Mouse (Mus musculus) liver, embryonic 16.5 days (tissue): Measurements from ENCODE around the gene Itih5. TPM values are rescaled to one million over a fixed set of nuclear protein-coding genes. Genes with fewer than 3 reads are reported as not detected.
A peak's percentile ranks its signal among the peaks of the same experiment; 100 is the strongest.

Experiments
- ATAC-seq: fragments of 200-750 bp; cut with Nextera tagmentation; 2 replicates; pipeline ENCODE4 v1.8.0; 2017; ENCODE audit warnings: low read depth, mild to moderate bottlenecking, moderate number of reproducible peaks, moderate library complexity
- H3K27ac ChIP-seq: fragments of 300-500 bp; sonication (generic); 2 replicates; pipeline ENCODE4 v1.5.1; 2014; ENCODE audit warnings: mild to moderate bottlenecking, low read length
- H3K27me3 ChIP-seq: fragments of 300-500 bp; sonication (generic); 2 replicates; pipeline ENCODE4 v1.6.1; 2014; ENCODE audit warnings: low read depth, low read length, mixed read lengths; ENCODE audit not compliant: control insufficient read depth, insufficient read depth
- H3K36me3 ChIP-seq: fragments of 300-500 bp; sonication (generic); 2 replicates; pipeline ENCODE4 v1.6.1; 2014; ENCODE audit warnings: mild to moderate bottlenecking; ENCODE audit not compliant: control insufficient read depth, insufficient read depth
- H3K4me1 ChIP-seq: fragments of 300-500 bp; sonication (generic); 2 replicates; pipeline ENCODE4 v1.6.1; 2014; ENCODE audit warnings: low read depth, low read length, mixed read lengths; ENCODE audit not compliant: control insufficient read depth
- H3K4me2 ChIP-seq: fragments of 300-500 bp; sonication (generic); 2 replicates; pipeline ENCODE4 v1.6.1; 2014; ENCODE audit warnings: low read depth, low read length, mixed read lengths
- H3K4me3 ChIP-seq: fragments of 300-500 bp; sonication (generic); 2 replicates; pipeline ENCODE4 v1.5.1; 2014; ENCODE audit warnings: low read depth, mild to moderate bottlenecking, low read length
- H3K9ac ChIP-seq: fragments of 300-500 bp; sonication (generic); 2 replicates; pipeline ENCODE4 v1.6.1; 2014; ENCODE audit warnings: low read depth, low read length
- H3K9me3 ChIP-seq: fragments of 300-500 bp; sonication (generic); replicated peaks from 2 replicates; pipeline ENCODE4 v1.6.1; 2016; ENCODE audit warnings: low read length; ENCODE audit not compliant: control insufficient read depth
- WGBS: fragments of 180-500 bp; shearing (Covaris S2); extraction: QIAGEN DNeasy Blood & Tissue Kit; methylation state at CpG from one replicate; pipeline ENCODE4 v1.1.7; 2014; ENCODE audit not compliant: insufficient replicate concordance; 5-methylcytosine and 5-hydroxymethylcytosine counted together
- polyA plus RNA-seq: library from polyadenylated mRNA; unstranded; fragments of >200 nt; fragmentation: Nextera tagmentation; extraction: Ambion mirVana; gene quantifications from 2 replicates; pipeline ENCODE4 v1.2.1, GENCODE M21; 2015

Gene Itih5
- polyA plus RNA-seq, 1 experiment from 2014 or later, result 4.0 TPM

GRCm38 (mm10) chr2:10288142-10288831, 134.9 kb downstream of the Itih5 start:
- Histone ChIP-seq H3K4me2 (peak overlapping the region; percentile 41; the same call in 1 of the 2 replicates), H3K27me3 (no peaks in the 10 kb centered on the region), H3K36me3 (no peaks in the 10 kb centered on the region), H3K4me3 (no peak overlapping the region), H3K9ac (no peak overlapping the region), H3K4me1 (peaks cover 2% of the 10 kb centered on the region), H3K9me3 (no peaks in the 10 kb centered on the region), H3K27ac (no peak overlapping the region)
- no peak for ATAC-seq
- WGBS, result 8% methylated on average over 12 of the region's 12 CpGs

GRCm38 (mm10) chr2:10288881-10289280, 135.5 kb downstream of the Itih5 start:
- Histone ChIP-seq H3K9ac (no peak overlapping the region), H3K4me1 (no peaks in the 10 kb centered on the region), H3K36me3 (no peaks in the 10 kb centered on the region), H3K4me3 (no peak overlapping the region), H3K27ac (no peak overlapping the region), H3K27me3 (no peaks in the 10 kb centered on the region), H3K9me3 (no peaks in the 10 kb centered on the region), H3K4me2 (no peak overlapping the region)
- 0% methylated on average over 1 of the region's 1 CpGs for WGBS
- no peak for ATAC-seq

DNA sequence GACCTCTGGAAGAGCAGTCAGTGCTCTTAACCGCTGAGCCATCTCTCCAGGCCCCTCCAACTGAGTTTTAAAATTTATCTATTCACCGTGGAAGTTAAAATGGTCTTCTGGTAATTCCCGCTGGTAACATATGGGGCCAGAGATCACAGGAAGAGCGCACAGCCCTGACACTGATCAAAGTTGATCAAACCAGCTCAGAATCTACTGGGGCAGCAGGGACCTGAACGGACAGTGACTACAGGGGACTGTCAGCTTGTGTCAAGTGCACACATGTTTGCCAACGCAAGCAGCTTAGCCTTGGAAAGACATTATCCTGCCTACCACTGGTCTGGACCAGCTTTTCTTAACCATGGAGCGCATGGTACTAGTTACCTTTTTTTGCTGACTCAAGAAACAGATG, 136.7 kb downstream of the Itih5 start:
- H3K4me3 ChIP-seq, result no peak overlapping the region
- H3K27me3 ChIP-seq, result no peaks in the 10 kb centered on the region
- no peak overlapping the region for H3K9ac ChIP-seq
- H3K4me2 ChIP-seq, result no peak overlapping the region
- H3K27ac ChIP-seq, result no peak overlapping the region
- no peaks in the 10 kb centered on the region for H3K4me1 ChIP-seq
- 61% methylated on average over 7 of the region's 7 CpGs for WGBS
- no peaks in the 10 kb centered on the region for H3K9me3 ChIP-seq
- no peak for ATAC-seq
- H3K36me3 ChIP-seq, result no peaks in the 10 kb centered on the region

DNA sequence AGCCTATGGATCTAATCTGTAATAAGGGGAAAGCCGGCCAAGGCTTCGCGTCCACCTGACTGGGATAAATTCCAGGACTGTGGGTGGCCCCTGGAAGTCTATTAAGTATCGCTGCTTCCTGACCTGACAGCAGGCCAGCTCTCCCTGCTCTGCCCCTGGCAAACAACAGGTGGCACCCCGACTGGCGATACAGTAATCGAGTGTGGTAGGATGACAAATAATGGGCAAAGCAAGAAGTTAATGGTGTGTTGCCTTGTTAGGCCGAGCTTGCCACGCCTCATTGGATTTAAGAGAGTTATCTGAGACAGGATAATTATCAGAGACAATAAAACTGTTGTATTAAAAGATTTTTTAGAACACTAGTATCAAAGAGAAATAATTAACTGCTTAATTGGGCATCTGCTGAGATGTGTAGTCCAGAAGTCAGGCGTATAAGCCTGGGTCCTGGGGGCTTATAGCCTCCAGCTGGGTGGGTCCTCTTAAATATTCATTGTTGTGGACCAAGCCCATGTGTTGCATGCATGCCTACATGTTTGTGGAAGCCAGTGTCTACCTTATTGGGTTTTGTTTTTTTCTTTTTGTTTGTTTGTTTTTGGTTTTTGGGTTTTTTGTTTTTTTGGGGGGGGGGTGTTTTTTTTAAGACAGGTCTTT, 140.3 kb downstream of the Itih5 start:
- H3K9ac ChIP-seq, result no peak overlapping the region
- ATAC-seq, result no peak
- no peak overlapping the region for H3K4me3 ChIP-seq
- no peak overlapping the region for H3K27ac ChIP-seq
- 52% methylated on average over 10 of the region's 10 CpGs for WGBS
- no peaks in the 10 kb centered on the region for H3K36me3 ChIP-seq
- no peaks in the 10 kb centered on the region for H3K9me3 ChIP-seq
- no peak overlapping the region for H3K4me2 ChIP-seq
- H3K27me3 ChIP-seq, result no peaks in the 10 kb centered on the region
- no peaks in the 10 kb centered on the region for H3K4me1 ChIP-seq

DNA sequence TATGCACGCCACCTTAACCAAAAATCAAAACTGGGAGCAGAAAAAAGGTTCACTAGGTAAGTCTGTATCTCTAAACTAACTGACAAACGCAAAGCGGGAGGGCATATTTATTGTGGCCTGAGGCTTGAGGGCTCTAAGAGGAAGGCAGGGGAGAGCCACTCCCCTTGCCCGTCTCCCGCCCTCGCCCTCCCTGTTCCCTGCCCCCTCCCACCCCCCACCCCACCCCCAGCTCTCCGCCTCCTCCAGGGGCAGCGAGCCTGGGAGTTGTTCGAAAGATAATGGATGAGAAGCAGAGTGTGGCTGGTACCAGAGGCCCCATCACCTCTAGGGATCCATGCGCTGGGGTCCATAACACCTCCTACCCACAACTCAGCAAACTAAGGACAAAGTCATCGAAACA, 142.5 kb downstream of the Itih5 start:
- Histone ChIP-seq H3K27me3 (no peaks in the 10 kb centered on the region), H3K9me3 (no peaks in the 10 kb centered on the region), H3K4me1 (no peaks in the 10 kb centered on the region; the same call in 1 of the 2 replicates), H3K36me3 (no peaks in the 10 kb centered on the region), H3K27ac (no peak overlapping the region), H3K4me3 (no peak overlapping the region), H3K9ac (no peak overlapping the region), H3K4me2 (0 out of 2 replicates have a peak overlapping the region, but pooled peaks have one; percentile 9)
- WGBS, result 8% methylated on average over 11 of the region's 11 CpGs
- ATAC-seq, result no peak

- no peak overlapping the region for H3K4me3 ChIP-seq
- H3K9ac ChIP-seq, result no peak overlapping the region
- no peaks in the 10 kb centered on the region for H3K9me3 ChIP-seq
- WGBS, result 37% methylated on average over 7 of the region's 7 CpGs
- H3K36me3 ChIP-seq, result no peaks in the 10 kb centered on the region
- no peak for ATAC-seq
- H3K27ac ChIP-seq, result no peak overlapping the region
- no peak overlapping the region for H3K4me2 ChIP-seq
- H3K4me1 ChIP-seq, result no peaks in the 10 kb centered on the region; the same call in 1 of the 2 replicates
- no peaks in the 10 kb centered on the region for H3K27me3 ChIP-seq
Measured at GRCm38 (mm10) chr2:10300244-10300643, 146.9 kb downstream of the Itih5 start.

GRCm38 (mm10) chr2:10300771-10301170, 147.4 kb downstream of the Itih5 start:
- H3K9me3 ChIP-seq, result no peaks in the 10 kb centered on the region
- H3K4me1 ChIP-seq, result no peaks in the 10 kb centered on the region; the same call in 1 of the 2 replicates
- H3K27me3 ChIP-seq, result no peaks in the 10 kb centered on the region
- H3K27ac ChIP-seq, result no peak overlapping the region
- ATAC-seq, result peak; percentile 54; the same call in 1 of the 2 replicates
- no peak overlapping the region for H3K9ac ChIP-seq
- H3K36me3 ChIP-seq, result no peaks in the 10 kb centered on the region
- WGBS, result 44% methylated on average over 10 of the region's 10 CpGs
- no peak overlapping the region for H3K4me3 ChIP-seq
- H3K4me2 ChIP-seq, result no peak overlapping the region

DNA sequence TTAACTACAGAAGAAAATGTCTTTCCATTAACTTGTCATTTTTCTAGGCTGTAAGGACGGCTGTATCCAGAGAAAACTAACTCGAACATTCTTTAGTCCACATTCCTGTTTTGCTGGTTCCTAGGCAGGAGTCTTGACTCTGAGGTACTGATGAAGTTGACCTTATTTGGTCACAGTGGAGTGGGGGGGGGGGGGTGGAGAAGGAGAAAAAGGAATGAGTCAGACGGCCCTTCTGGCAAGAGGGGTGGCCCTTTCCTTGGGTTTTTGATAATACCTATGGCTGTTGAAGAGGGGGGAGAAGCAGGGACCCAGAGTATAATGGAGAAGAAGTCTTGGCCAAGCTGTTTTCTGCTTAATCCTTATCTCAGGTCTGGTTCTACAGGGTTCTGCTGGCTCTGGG, 148.0 kb downstream of the Itih5 start:
- 35% methylated on average over 3 of the region's 3 CpGs for WGBS

GRCm38 (mm10) chr2:10301997-10302396, 148.6 kb downstream of the Itih5 start:
- Histone ChIP-seq H3K27ac (no peak overlapping the region), H3K4me1 (peaks cover 2% of the 10 kb centered on the region; the same call in 1 of the 2 replicates), H3K9ac (no peak overlapping the region), H3K4me3 (no peak overlapping the region), H3K27me3 (no peaks in the 10 kb centered on the region), H3K4me2 (no peak overlapping the region), H3K9me3 (no peaks in the 10 kb centered on the region), H3K36me3 (no peaks in the 10 kb centered on the region)
- 69% methylated on average over 9 of the region's 9 CpGs for WGBS
- ATAC-seq, result no peak

More for the DNA sequence above, 148.0 kb downstream of the Itih5 start:
- H3K27me3 ChIP-seq, result no peaks in the 10 kb centered on the region
- no peak overlapping the region for H3K4me3 ChIP-seq
- H3K9me3 ChIP-seq, result no peaks in the 10 kb centered on the region
- no peak overlapping the region for H3K4me2 ChIP-seq
- no peak overlapping the region for H3K9ac ChIP-seq
- ATAC-seq, result no peak
- no peaks in the 10 kb centered on the region for H3K36me3 ChIP-seq
- H3K27ac ChIP-seq, result no peak overlapping the region
- no peaks in the 10 kb centered on the region; the same call in 1 of the 2 replicates for H3K4me1 ChIP-seq
